In the genomic region with DNA sequence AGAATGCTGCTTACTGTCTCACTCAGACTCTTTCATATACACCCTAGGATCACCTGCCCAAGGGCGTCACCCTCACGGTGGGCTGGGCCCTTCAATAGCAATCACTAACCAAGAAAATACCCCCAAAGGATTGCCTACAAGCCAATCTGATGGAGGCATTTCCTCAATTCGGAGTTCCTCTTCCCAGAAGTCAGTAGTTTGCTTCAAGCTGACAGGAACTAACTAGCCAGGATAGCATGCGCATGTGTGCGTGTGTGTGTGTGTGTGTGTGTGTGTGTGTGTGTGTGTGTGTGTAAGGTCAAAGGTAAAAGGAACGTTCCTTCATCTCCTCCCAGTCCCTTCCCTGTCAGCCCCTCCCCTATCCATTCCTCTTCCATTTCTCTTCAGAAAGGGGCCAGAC, we compare ENCODE assay signal across 20 mouse cellular contexts.
DNase-seq lines count a peak whose midpoint lies in the region; ATAC-seq and TF ChIP-seq lines count a peak whose summit lies in the region.
"Had no signal": no experiment of that assay in that cellular context is flagged by ENCODE, and none has a peak within 500 bp of the region (broad histone marks: within the 10 kb centered on the region; RNA-seq: fewer than 3 reads in every experiment).

No protein-coding gene starts in this region.

- H3K4me3 ChIP-seq in forebrain, embryonic 15.5 days = no peak overlapping the region
- H3K4me3 ChIP-seq in forebrain, postnatal 0 days (ENCODE audit: low read depth, low read length) = no peak overlapping the region
- no peak overlapping the region for H3K4me3 ChIP-seq in MEL (ENCODE audit: control insufficient read depth in 1 of 2, insufficient read depth in 1 of 2, low read depth in 2 of 2, low read length in 2 of 2)
- no peak overlapping the region for H3K4me3 ChIP-seq in bone marrow macrophage, adult 2 months (ENCODE audit: insufficient read depth, low read length)
- H3K4me3 ChIP-seq: embryonic facial prominence, embryonic 12.5 days; heart, embryonic 13.5 days; hindbrain, embryonic 12.5 days had no signal

- peaks cover 26% of the 10 kb centered on the region for H3K4me1 ChIP-seq in forebrain, embryonic 15.5 days
- peaks cover 5% of the 10 kb centered on the region; the same call in 1 of the 2 replicates for H3K4me1 ChIP-seq in forebrain, postnatal 0 days (ENCODE audit: insufficient read depth)
- H3K4me1 ChIP-seq in MEL (ENCODE audit: control insufficient read depth in 1 of 2, insufficient read depth in 2 of 2, low read length in 2 of 2) = no peaks in the 10 kb centered on the region
- peaks cover 10% of the 10 kb centered on the region for H3K4me1 ChIP-seq in bone marrow macrophage, adult 2 months (ENCODE audit: control insufficient read depth, insufficient read depth, low read length)

- no peaks in the 10 kb centered on the region for H3K27me3 ChIP-seq in forebrain, embryonic 15.5 days
- no peaks in the 10 kb centered on the region for H3K27me3 ChIP-seq in forebrain, postnatal 0 days (ENCODE audit: insufficient read depth, low read length)
- no peaks in the 10 kb centered on the region for H3K27me3 ChIP-seq in MEL (ENCODE audit: control insufficient read depth in 1 of 2, insufficient read depth in 2 of 2, low read length in 2 of 2)
- H3K27me3 ChIP-seq: CH12.LX; embryonic facial prominence, embryonic 12.5 days; heart, embryonic 13.5 days; hindbrain, embryonic 12.5 days had no signal

- no peak for TF ChIP-seq RAD21 in MEL (IDR thresholded peaks at IDR 0.05; ENCODE audit: low read depth, low read length)

- H3K9me3 ChIP-seq in forebrain, embryonic 15.5 days = no peaks in the 10 kb centered on the region
- no peaks in the 10 kb centered on the region for H3K9me3 ChIP-seq in forebrain, postnatal 0 days (ENCODE audit: low read length)
- H3K9me3 ChIP-seq in MEL (replicated peaks; ENCODE audit: insufficient read depth, low read length) = no peaks in the 10 kb centered on the region
- H3K9me3 ChIP-seq: embryonic facial prominence, embryonic 12.5 days had no signal

- H3K4me2 ChIP-seq in forebrain, embryonic 15.5 days (replicated peaks) = no peak overlapping the region
- H3K4me2 ChIP-seq in forebrain, postnatal 0 days (ENCODE audit: low read depth) = no peak overlapping the region
- H3K4me2 ChIP-seq: embryonic facial prominence, embryonic 12.5 days; heart, embryonic 13.5 days; hindbrain, embryonic 12.5 days had no signal

- peak overlapping the region; percentile 55; the same call in 1 of the 2 replicates for H3K27ac ChIP-seq in forebrain, embryonic 15.5 days (replicated peaks)
- H3K27ac ChIP-seq in forebrain, postnatal 0 days (ENCODE audit: low read depth, low read length) = no peak overlapping the region
- no peak overlapping the region for H3K27ac ChIP-seq in MEL (ENCODE audit: control insufficient read depth, low read depth, low read length)
- peak overlapping the region; percentile 31; the same call in 1 of the 2 replicates for H3K27ac ChIP-seq in bone marrow macrophage, adult 2 months (ENCODE audit: insufficient read depth, low read depth, low read length)
- H3K27ac ChIP-seq: embryonic facial prominence, embryonic 12.5 days; heart, embryonic 13.5 days; hindbrain, embryonic 12.5 days; hindbrain, postnatal 0 days had no signal

- no peak for TF ChIP-seq CTCF in forebrain, postnatal 0 days (IDR thresholded peaks at IDR 0.05; ENCODE audit: low read depth)
- TF ChIP-seq CTCF in MEL (IDR thresholded peaks at IDR 0.05 in 2 of 3, conservative IDR thresholded peaks at IDR 0.05 in 1 of 3; ENCODE audit: control insufficient read depth in 1 of 3, insufficient read depth in 1 of 3, low read depth in 2 of 3, low read length in 3 of 3, poor library complexity in 1 of 3, severe bottlenecking in 1 of 3) = no peak
- TF ChIP-seq CTCF in bone marrow macrophage, adult 2 months (IDR thresholded peaks at IDR 0.05; ENCODE audit: low read depth, low read length) = no peak

- H3K36me3 ChIP-seq in forebrain, embryonic 15.5 days = no peaks in the 10 kb centered on the region
- no peaks in the 10 kb centered on the region for H3K36me3 ChIP-seq in forebrain, postnatal 0 days (ENCODE audit: insufficient read depth)
- H3K36me3 ChIP-seq in MEL (ENCODE audit: control insufficient read depth in 1 of 2, insufficient read depth in 2 of 2, low read length in 2 of 2) = no peaks in the 10 kb centered on the region; a peak in 1 of 4 replicates
- H3K36me3 ChIP-seq: embryonic facial prominence, embryonic 12.5 days; heart, embryonic 13.5 days; hindbrain, embryonic 12.5 days had no signal

- no peak for ATAC-seq in forebrain, embryonic 15.5 days (replicated peaks)
- ATAC-seq in forebrain, postnatal 0 days = no peak
- ATAC-seq in megakaryocyte progenitor cell, adult 5-6 weeks (replicated peaks; ENCODE audit: poor library complexity) = peak; percentile 52
- ATAC-seq: hindbrain, postnatal 0 days had no signal

- TF ChIP-seq POLR2A in MEL (IDR thresholded peaks at IDR 0.05; ENCODE audit: control insufficient read depth in 1 of 2, insufficient read depth in 1 of 2, low read depth in 1 of 2, low read length in 2 of 2, poor library complexity in 1 of 2) = no peak
- no peak for TF ChIP-seq POLR2A in bone marrow macrophage, adult 2 months (IDR thresholded peaks at IDR 0.05; ENCODE audit: borderline replicate concordance, low read depth, low read length)

- H3K9ac ChIP-seq in forebrain, embryonic 15.5 days (replicated peaks) = no peak overlapping the region
- no peak overlapping the region for H3K9ac ChIP-seq in forebrain, postnatal 0 days
- H3K9ac ChIP-seq in MEL (ENCODE audit: control insufficient read depth, low read depth, low read length, poor library complexity, severe bottlenecking) = no peak overlapping the region
- H3K9ac ChIP-seq: embryonic facial prominence, embryonic 12.5 days; heart, embryonic 13.5 days; hindbrain, embryonic 12.5 days had no signal

- no peaks in the 10 kb centered on the region for H3K79me2 ChIP-seq in MEL (ENCODE audit: control insufficient read depth, insufficient read depth, low read length, poor library complexity)

- WGBS in forebrain, embryonic 15.5 days = 83% methylated on average over 6 of the region's 6 CpGs
- 85% methylated on average over 6 of the region's 6 CpGs for WGBS in forebrain, postnatal 0 days

- no peak for DNase-seq in forebrain, postnatal 0 days
- peak; percentile 25 for DNase-seq in MEL (ENCODE audit: low read depth, low spot score)
- DNase-seq in right cerebral cortex, adult 18-20 months = no peak
- DNase-seq: adrenal gland, adult 8-10 months; adrenal gland, postnatal 36 days; cerebellum, adult 11 months; cerebellum, adult 8-10 months; cerebellum, postnatal 14 days; embryo, embryonic 11 days; gastrocnemius, postnatal 25 days; heart, adult 11 months; heart, postnatal 36 days had no signal

- TF ChIP-seq EP300 in MEL (IDR thresholded peaks at IDR 0.05; ENCODE audit: low read depth in 1 of 2, low read length in 2 of 2) = no peak

TF ChIP-seq in MEL, 35 proteins besides CTCF, POLR2A, EP300 and RAD21:
- TF ChIP-seq NELFE (IDR thresholded peaks at IDR 0.05; ENCODE audit: low read depth, low read length) = no peak
- no peak for TF ChIP-seq CHD1 (IDR thresholded peaks at IDR 0.05; ENCODE audit: low read depth, low read length)
- no peak for TF ChIP-seq CHD2 (IDR thresholded peaks at IDR 0.05; ENCODE audit: low read length)
- TF ChIP-seq ZNF384 (IDR thresholded peaks at IDR 0.05; ENCODE audit: low read depth, low read length) = no peak
- no peak for TF ChIP-seq JUND (IDR thresholded peaks at IDR 0.05; ENCODE audit: low read depth, low read length)
- TF ChIP-seq KAT2A (conservative IDR thresholded peaks at IDR 0.05; ENCODE audit: low read depth, low read length) = no peak
- no peak for TF ChIP-seq POLR2AphosphoS5 (IDR thresholded peaks at IDR 0.05; ENCODE audit: borderline replicate concordance, low read depth, low read length)
- TF ChIP-seq RCOR1 (IDR thresholded peaks at IDR 0.05; ENCODE audit: low read depth, low read length) = no peak
- TF ChIP-seq MAX (IDR thresholded peaks at IDR 0.05; ENCODE audit: low read length) = no peak
- no peak for TF ChIP-seq USF1 (IDR thresholded peaks at IDR 0.05; ENCODE audit: low read depth, low read length)
- no peak for TF ChIP-seq GATA1 (IDR thresholded peaks at IDR 0.05; ENCODE audit: low read depth, low read length)
- TF ChIP-seq ELF1 (IDR thresholded peaks at IDR 0.05; ENCODE audit: low read depth, low read length) = no peak

Comparison
In these comparisons a context has a peak if more than half of its experiments do, and no peak if none do; other contexts are left out.
1. H3K27ac ChIP-seq: peak in forebrain, embryonic 15.5 days (single experiment) and bone marrow macrophage, adult 2 months (single experiment); none in forebrain, postnatal 0 days (single experiment) and MEL (single experiment).